In genomic region chr6:127331091-127331490, GRCm38 (mm10) we compare ENCODE assay signal across 8 mouse cellular contexts.
DNase-seq lines count a peak whose midpoint lies in the region; ATAC-seq and TF ChIP-seq lines count a peak whose summit lies in the region.

No protein-coding gene starts in this region.

- no peak overlapping the region for H3K4me3 ChIP-seq in forebrain, embryonic 10.5 days
- H3K4me3 ChIP-seq in forebrain, postnatal 0 days (ENCODE audit: low read depth, low read length): no peak overlapping the region
- H3K4me3 ChIP-seq in brown adipose tissue, adult 24 weeks (ENCODE audit: insufficient read depth, low read depth, low read length): 0 out of 2 replicates have a peak overlapping the region, but pooled peaks have one; percentile 64
- no peak overlapping the region for H3K4me3 ChIP-seq in heart, embryonic 14.5 days (ENCODE audit: control insufficient read depth in 1 of 2, insufficient read depth in 1 of 2, low read depth in 1 of 2, low read length in 2 of 2)
- H3K4me3 ChIP-seq in lung, adult 2 months (replicated peaks; ENCODE audit: extremely low read depth, low read depth, low read length): no peak overlapping the region

- H3K27ac ChIP-seq in forebrain, embryonic 10.5 days: peak overlapping the region; percentile 90
- no peak overlapping the region for H3K27ac ChIP-seq in forebrain, postnatal 0 days (ENCODE audit: low read depth, low read length)
- no peak overlapping the region for H3K27ac ChIP-seq in brown adipose tissue, adult 24 weeks (replicated peaks; ENCODE audit: low read depth, low read length)
- peak overlapping the region; percentile 90 to 95 for H3K27ac ChIP-seq in heart, embryonic 14.5 days (replicated peaks in 1 of 2; ENCODE audit: control insufficient read depth in 1 of 2, insufficient read depth in 1 of 2, low read depth in 2 of 2, low read length in 2 of 2)

- TF ChIP-seq CTCF in forebrain, postnatal 0 days (IDR thresholded peaks at IDR 0.05; ENCODE audit: low read depth): no peak
- TF ChIP-seq CTCF in lung, adult 2 months (IDR thresholded peaks at IDR 0.05; ENCODE audit: insufficient read depth, low read length): no peak

- TF ChIP-seq POLR2A in lung, adult 2 months (IDR thresholded peaks at IDR 0.05; ENCODE audit: borderline replicate concordance, extremely low read depth, low read depth, low read length): no peak

- H3K4me1 ChIP-seq in forebrain, embryonic 10.5 days: peaks cover 68% of the 10 kb centered on the region
- peaks cover 15% of the 10 kb centered on the region for H3K4me1 ChIP-seq in forebrain, postnatal 0 days (ENCODE audit: insufficient read depth)
- H3K4me1 ChIP-seq in brown adipose tissue, adult 24 weeks (ENCODE audit: control insufficient read depth, insufficient read depth, insufficient read length, low read length): peaks cover 6% of the 10 kb centered on the region; the same call in 1 of the 2 replicates
- peaks cover 25 to 34% of the 10 kb centered on the region in 2 experiments for H3K4me1 ChIP-seq in heart, embryonic 14.5 days (ENCODE audit: control insufficient read depth in 2 of 2, insufficient read depth in 2 of 2, low read length in 2 of 2)
- H3K4me1 ChIP-seq in lung, adult 2 months (ENCODE audit: control insufficient read depth, insufficient read depth, low read length): peaks cover 3% of the 10 kb centered on the region; the same call in 1 of the 2 replicates

- no peaks in the 10 kb centered on the region for H3K36me3 ChIP-seq in forebrain, embryonic 10.5 days (replicated peaks)
- no peaks in the 10 kb centered on the region for H3K36me3 ChIP-seq in forebrain, postnatal 0 days (ENCODE audit: insufficient read depth)
- H3K36me3 ChIP-seq in heart, embryonic 14.5 days (ENCODE audit: control insufficient read depth, insufficient read depth, low read length): no peaks in the 10 kb centered on the region

- H3K27me3 ChIP-seq in forebrain, embryonic 10.5 days (ENCODE audit: poor library complexity, severe bottlenecking): peaks cover 22% of the 10 kb centered on the region
- no peaks in the 10 kb centered on the region for H3K27me3 ChIP-seq in forebrain, postnatal 0 days (ENCODE audit: insufficient read depth, low read length)
- H3K27me3 ChIP-seq in heart, embryonic 14.5 days (ENCODE audit: control insufficient read depth, insufficient read depth, low read length): no peaks in the 10 kb centered on the region

- no peak for ATAC-seq in forebrain, postnatal 0 days
- no peak for ATAC-seq in heart, embryonic 14.5 days (ENCODE audit: insufficient number of reproducible peaks, insufficient read depth, low FRiP score, low read depth)

- H3K4me2 ChIP-seq in forebrain, postnatal 0 days (ENCODE audit: low read depth): no peak overlapping the region
- H3K4me2 ChIP-seq in heart, embryonic 14.5 days (ENCODE audit: low read length): peak overlapping the region; percentile 71; the same call in 1 of the 2 replicates

- intact Hi-C loops in left cerebral cortex, postnatal 10 days (cut with DNase I): no loop called here

- no peak overlapping the region for H3K9ac ChIP-seq in forebrain, postnatal 0 days
- H3K9ac ChIP-seq in heart, embryonic 14.5 days (ENCODE audit: low read length): no peak overlapping the region

- WGBS in forebrain, embryonic 10.5 days: 82% methylated on average over 5 of the region's 5 CpGs
- 75% methylated on average over 5 of the region's 5 CpGs for WGBS in forebrain, postnatal 0 days
- WGBS in heart, embryonic 14.5 days: 23% methylated on average over 5 of the region's 5 CpGs
- 66% methylated on average over 5 of the region's 5 CpGs for WGBS in lung, adult 2 months

- H3K9me3 ChIP-seq in forebrain, embryonic 10.5 days: no peaks in the 10 kb centered on the region
- no peaks in the 10 kb centered on the region for H3K9me3 ChIP-seq in forebrain, postnatal 0 days (ENCODE audit: low read length)
- H3K9me3 ChIP-seq in heart, embryonic 14.5 days (ENCODE audit: control insufficient read depth, low read length): no peaks in the 10 kb centered on the region

- DNase-seq in forebrain, embryonic 10.5 days (ENCODE audit: extremely low spot score, low spot score): no peak
- DNase-seq in forebrain, postnatal 0 days: no peak
- DNase-seq in lung, adult 2 months: peak; percentile 38
- no peak for DNase-seq in left cerebral cortex, postnatal 10 days (ENCODE audit: extremely low spot score in 1 of 2, low spot score in 2 of 2)
- DNase-seq in gastrocnemius, adult 18-20 months (ENCODE audit: low spot score): no peak
- no peak for DNase-seq in adrenal gland, postnatal 10 days

Comparison
In these comparisons a context has a peak if more than half of its experiments do, and no peak if none do; other contexts are left out.
1. H3K27ac ChIP-seq: peak in forebrain, embryonic 10.5 days (single experiment) and heart, embryonic 14.5 days (2 of 2); none in forebrain, postnatal 0 days (single experiment) and brown adipose tissue, adult 24 weeks (single experiment).